Mouse (Mus musculus): ENCODE data around the gene Mllt3.
"Not testable (repeated sequence)": the region's sequence is repeated elsewhere in the genome, so short reads cannot be mapped to it uniquely, and the experiment has no call there.

Gene Mllt3

GRCm38 (mm10) chr4:88012774-88013173 is 20.4 kb downstream of the Mllt3 start:
- DNase-seq (ENCODE audit: low read depth, low spot score): no peak

GRCm38 (mm10) chr4:88011870-88012572 is 21.1 kb downstream of the Mllt3 start:
- no peak for DNase-seq (ENCODE audit: low read depth, low spot score)

- DNase-seq (ENCODE audit: low read depth, low spot score): no peak
Measured at GRCm38 (mm10) chr4:88010441-88010840, 22.7 kb downstream of the Mllt3 start.

GRCm38 (mm10) chr4:88005801-88006200 is 27.4 kb downstream of the Mllt3 start:
- DNase-seq (ENCODE audit: low read depth, low spot score): peak; percentile 32

GRCm38 (mm10) chr4:88003159-88003948 is 29.8 kb downstream of the Mllt3 start:
- no peak for DNase-seq (ENCODE audit: low read depth, low spot score)

GRCm38 (mm10) chr4:87991710-87992109 is 41.5 kb downstream of the Mllt3 start:
- DNase-seq (ENCODE audit: low read depth, low spot score): no peak

- DNase-seq (ENCODE audit: low read depth, low spot score): no peak
Measured at GRCm38 (mm10) chr4:87990940-87991339, 42.2 kb downstream of the Mllt3 start.

GRCm38 (mm10) chr4:87985281-87985680 is 47.9 kb downstream of the Mllt3 start:
- peak; percentile 83 for DNase-seq (ENCODE audit: low read depth, low spot score)

GRCm38 (mm10) chr4:87984589-87984988 is 48.6 kb downstream of the Mllt3 start:
- peak; percentile 90 for DNase-seq (ENCODE audit: low read depth, low spot score)

GRCm38 (mm10) chr4:87984091-87984490 is 49.1 kb downstream of the Mllt3 start:
- DNase-seq (ENCODE audit: low read depth, low spot score): peak; percentile 9

GRCm38 (mm10) chr4:87982578-87982977 is 50.6 kb downstream of the Mllt3 start:
- DNase-seq (ENCODE audit: low read depth, low spot score): peak; percentile 9

- no peak for DNase-seq (ENCODE audit: low read depth, low spot score)
Measured at GRCm38 (mm10) chr4:87977820-87978448, 55.2 kb downstream of the Mllt3 start.

- no peak for DNase-seq (ENCODE audit: low read depth, low spot score)
Measured at GRCm38 (mm10) chr4:87965836-87966235, 67.3 kb downstream of the Mllt3 start.

GRCm38 (mm10) chr4:87964890-87965289 is 68.3 kb downstream of the Mllt3 start:
- not testable (repeated sequence) for DNase-seq (ENCODE audit: low read depth, low spot score)

GRCm38 (mm10) chr4:87963773-87964076 is 69.4 kb downstream of the Mllt3 start:
- DNase-seq (ENCODE audit: low read depth, low spot score): no peak

GRCm38 (mm10) chr4:87963055-87963772 is 70.0 kb downstream of the Mllt3 start:
- DNase-seq (ENCODE audit: low read depth, low spot score): no peak

- no peak for DNase-seq (ENCODE audit: low read depth, low spot score)
Measured at GRCm38 (mm10) chr4:87961872-87962271, 71.3 kb downstream of the Mllt3 start.

GRCm38 (mm10) chr4:87957852-87958251 is 75.3 kb downstream of the Mllt3 start:
- DNase-seq (ENCODE audit: low read depth, low spot score): no peak

- DNase-seq (ENCODE audit: low read depth, low spot score): no peak
Measured at GRCm38 (mm10) chr4:87957198-87957597, 76.0 kb downstream of the Mllt3 start.

- no peak for DNase-seq (ENCODE audit: low read depth, low spot score)
Measured at GRCm38 (mm10) chr4:87955132-87955531, 78.0 kb downstream of the Mllt3 start.

- no peak for DNase-seq (ENCODE audit: low read depth, low spot score)
Measured at GRCm38 (mm10) chr4:87954421-87955083, 78.6 kb downstream of the Mllt3 start.
